Mouse (Mus musculus): Measurements from ENCODE around the gene 3110082J24Rik. TPM values are rescaled to one million over a fixed set of nuclear protein-coding genes. Genes with fewer than 3 reads are reported as not detected.
A peak's percentile ranks its signal among the peaks of the same experiment; 100 is the strongest.

Gene 3110082J24Rik
- polyA plus RNA-seq, 1 experiment from 2014 or later: not detected

DNA sequence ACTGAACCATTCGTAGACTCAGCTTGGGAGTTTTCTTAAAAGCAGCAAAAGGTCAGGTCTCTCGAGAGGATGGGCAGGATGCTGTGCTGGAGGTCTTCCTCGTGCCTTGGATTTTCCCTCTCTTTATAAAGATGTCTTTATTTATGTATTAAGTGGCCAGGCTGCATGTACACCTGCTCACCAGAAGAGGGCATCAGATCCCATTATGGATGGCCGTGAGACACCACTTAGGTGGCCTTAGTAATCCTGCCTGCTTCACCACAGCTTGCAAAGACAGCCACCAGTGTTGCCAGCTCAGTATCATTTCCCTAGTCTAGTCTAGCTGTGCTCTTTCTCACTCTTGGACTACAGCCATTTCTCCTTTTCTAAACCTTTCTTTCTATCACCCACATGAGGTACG is 19.7 kb upstream of the 3110082J24Rik start:
- ATAC-seq (ENCODE audit: low FRiP score, low TSS enrichment) (peak; percentile 51; the same call in 1 of the 2 replicates), DNase-seq (ENCODE audit: low spot score) (no peak)
- Histone ChIP-seq H3K9me3 (ENCODE audit: control insufficient read depth, low read length) (no peaks in the 10 kb centered on the region), H3K4me3 (ENCODE audit: low read depth, low read length) (no peak overlapping the region), H3K36me3 (ENCODE audit: control insufficient read depth, insufficient read depth, low read length) (peaks cover 49% of the 10 kb centered on the region), H3K4me2 (replicated peaks; ENCODE audit: low read depth) (no peak overlapping the region), H3K27ac (replicated peaks) (no peak overlapping the region), H3K4me1 (replicated peaks; ENCODE audit: control insufficient read depth, insufficient read depth) (no peaks in the 10 kb centered on the region), H3K27me3 (ENCODE audit: control insufficient read depth, insufficient read depth, low read length) (no peaks in the 10 kb centered on the region), H3K9ac (ENCODE audit: low read length) (no peak overlapping the region)
- WGBS: 49% methylated on average over 5 of the region's 5 CpGs
- TF ChIP-seq CTCF (IDR thresholded peaks at IDR 0.05; ENCODE audit: low read depth) (peak; percentile 81), EP300 (optimal IDR thresholded peaks at IDR 0.05) (no peak)

DNA sequence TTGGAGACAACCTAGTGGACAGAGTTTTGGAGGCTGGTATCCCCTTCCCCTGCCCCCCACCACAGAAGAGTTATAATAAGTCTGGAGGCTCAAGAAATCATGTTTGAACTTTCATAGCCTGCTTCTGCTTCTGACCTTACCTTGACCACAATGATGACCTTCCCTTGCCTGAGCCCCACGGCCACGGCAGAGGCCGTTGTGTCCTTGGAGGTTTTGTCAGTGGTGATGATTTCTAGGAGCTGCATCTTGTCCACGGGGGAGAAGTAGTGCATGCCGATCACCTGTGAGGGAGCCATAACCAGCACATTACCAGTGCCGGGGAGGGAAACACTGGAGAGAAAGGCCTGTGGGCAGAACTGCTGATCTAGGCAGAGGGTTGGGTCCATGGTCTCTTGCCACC is 16.6 kb upstream of the 3110082J24Rik start:
- ATAC-seq (ENCODE audit: low FRiP score, low TSS enrichment) (no peak), DNase-seq (ENCODE audit: low spot score) (no peak)
- no peak overlapping the region for H3K4me2 ChIP-seq (replicated peaks; ENCODE audit: low read depth)
- WGBS: 95% methylated on average over 6 of the region's 6 CpGs
- no peak overlapping the region for H3K4me3 ChIP-seq (ENCODE audit: low read depth, low read length)
- no peaks in the 10 kb centered on the region for H3K27me3 ChIP-seq (ENCODE audit: control insufficient read depth, insufficient read depth, low read length)
- peaks cover 45% of the 10 kb centered on the region for H3K36me3 ChIP-seq (ENCODE audit: control insufficient read depth, insufficient read depth, low read length)
- no peak overlapping the region for H3K9ac ChIP-seq (ENCODE audit: low read length)
- no peaks in the 10 kb centered on the region for H3K9me3 ChIP-seq (ENCODE audit: control insufficient read depth, low read length)
- H3K27ac ChIP-seq (replicated peaks): no peak overlapping the region
- no peaks in the 10 kb centered on the region for H3K4me1 ChIP-seq (replicated peaks; ENCODE audit: control insufficient read depth, insufficient read depth)
- TF ChIP-seq EP300 (optimal IDR thresholded peaks at IDR 0.05): no peak
- TF ChIP-seq CTCF (IDR thresholded peaks at IDR 0.05; ENCODE audit: low read depth): no peak

DNA sequence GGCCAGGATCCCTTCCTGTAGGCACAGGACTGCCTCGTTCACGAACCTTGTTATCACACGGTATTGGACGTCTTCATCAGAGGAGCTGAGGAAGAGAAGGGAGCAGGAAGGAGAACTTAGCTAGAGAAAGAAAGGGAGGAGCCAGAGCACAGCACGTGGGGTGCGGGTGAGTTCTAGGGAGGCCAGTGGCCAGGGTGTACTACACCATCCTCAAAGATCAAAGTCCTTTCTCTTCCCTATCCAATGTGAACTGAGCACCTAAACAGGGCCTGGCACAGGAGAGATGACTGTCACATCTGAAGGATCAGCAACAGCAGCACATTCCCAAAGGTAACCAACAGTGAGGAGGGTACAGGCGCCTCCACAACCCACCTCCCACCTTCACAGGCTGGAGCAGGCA is 14.2 kb upstream of the 3110082J24Rik start:
- TF ChIP-seq CTCF (IDR thresholded peaks at IDR 0.05; ENCODE audit: low read depth) (no peak), EP300 (optimal IDR thresholded peaks at IDR 0.05) (no peak)
- ATAC-seq (ENCODE audit: low FRiP score, low TSS enrichment) (no peak), DNase-seq (ENCODE audit: low spot score) (no peak)
- H3K27me3 ChIP-seq (ENCODE audit: control insufficient read depth, insufficient read depth, low read length): no peaks in the 10 kb centered on the region
- H3K4me3 ChIP-seq (ENCODE audit: low read depth, low read length): no peak overlapping the region
- no peak overlapping the region for H3K4me2 ChIP-seq (replicated peaks; ENCODE audit: low read depth)
- H3K4me1 ChIP-seq (replicated peaks; ENCODE audit: control insufficient read depth, insufficient read depth): no peaks in the 10 kb centered on the region
- H3K9ac ChIP-seq (ENCODE audit: low read length): no peak overlapping the region
- peaks cover 37% of the 10 kb centered on the region for H3K36me3 ChIP-seq (ENCODE audit: control insufficient read depth, insufficient read depth, low read length)
- no peak overlapping the region for H3K27ac ChIP-seq (replicated peaks)
- H3K9me3 ChIP-seq (ENCODE audit: control insufficient read depth, low read length): no peaks in the 10 kb centered on the region
- 75% methylated on average over 7 of the region's 7 CpGs for WGBS

DNA sequence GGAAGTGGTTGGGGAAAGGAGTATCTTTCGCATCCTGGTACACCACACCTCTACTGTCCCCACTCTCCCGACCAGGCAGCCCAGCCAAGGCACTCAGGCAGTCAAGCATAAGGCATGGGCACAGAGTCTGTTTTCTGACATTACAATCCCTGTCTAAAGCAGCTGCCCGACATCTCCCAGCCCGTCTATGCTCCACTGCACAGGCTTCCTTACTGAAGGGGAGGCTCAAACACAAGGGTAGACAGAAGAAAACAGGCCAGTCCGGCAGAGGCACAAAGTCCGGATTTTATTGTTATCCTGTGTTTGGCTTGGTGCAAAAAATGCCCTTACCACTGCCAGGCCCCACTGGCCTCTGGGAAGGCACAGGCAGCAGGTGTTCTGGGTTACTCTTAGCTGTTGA is 13.3 kb upstream of the 3110082J24Rik start:
- Histone ChIP-seq H3K27ac (replicated peaks) (no peak overlapping the region), H3K4me3 (ENCODE audit: low read depth, low read length) (no peak overlapping the region), H3K9ac (ENCODE audit: low read length) (no peak overlapping the region), H3K27me3 (ENCODE audit: control insufficient read depth, insufficient read depth, low read length) (no peaks in the 10 kb centered on the region), H3K4me2 (replicated peaks; ENCODE audit: low read depth) (no peak overlapping the region), H3K4me1 (replicated peaks; ENCODE audit: control insufficient read depth, insufficient read depth) (no peaks in the 10 kb centered on the region), H3K9me3 (ENCODE audit: control insufficient read depth, low read length) (no peaks in the 10 kb centered on the region), H3K36me3 (ENCODE audit: control insufficient read depth, insufficient read depth, low read length) (peaks cover 34% of the 10 kb centered on the region)
- DNase-seq (ENCODE audit: low spot score) (no peak), ATAC-seq (ENCODE audit: low FRiP score, low TSS enrichment) (no peak)
- 87% methylated on average over 6 of the region's 6 CpGs for WGBS
- TF ChIP-seq EP300 (optimal IDR thresholded peaks at IDR 0.05) (no peak), CTCF (IDR thresholded peaks at IDR 0.05; ENCODE audit: low read depth) (no peak)

DNA sequence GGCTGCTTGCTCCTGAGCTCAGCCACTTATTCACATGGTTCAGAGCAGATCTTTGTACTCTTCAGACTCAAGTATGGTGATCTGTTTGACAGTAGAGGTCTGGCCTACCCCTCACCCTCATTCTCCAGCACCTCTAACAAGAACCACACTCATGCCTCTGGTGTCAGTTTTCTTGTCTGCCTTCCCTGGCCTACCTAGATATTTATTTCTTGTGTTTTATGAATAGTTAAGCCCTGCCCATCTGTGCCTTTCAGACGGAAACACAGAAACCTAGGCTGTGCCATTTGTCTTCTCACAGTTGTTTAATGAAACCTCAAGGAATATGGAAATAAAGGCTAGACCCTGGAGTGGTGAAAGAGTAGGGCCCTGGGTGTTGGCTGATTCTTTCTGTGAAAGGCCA is 12.1 kb upstream of the 3110082J24Rik start:
- H3K27ac ChIP-seq (replicated peaks): no peak overlapping the region
- WGBS: 53% methylated on average over 1 of the region's 1 CpGs
- peaks cover 3% of the 10 kb centered on the region; the same call in 1 of the 2 replicates for H3K27me3 ChIP-seq (ENCODE audit: control insufficient read depth, insufficient read depth, low read length)
- H3K4me2 ChIP-seq (replicated peaks; ENCODE audit: low read depth): no peak overlapping the region
- DNase-seq (ENCODE audit: low spot score) (no peak), ATAC-seq (ENCODE audit: low FRiP score, low TSS enrichment) (no peak)
- H3K4me3 ChIP-seq (ENCODE audit: low read depth, low read length): no peak overlapping the region
- no peak overlapping the region for H3K9ac ChIP-seq (ENCODE audit: low read length)
- H3K36me3 ChIP-seq (ENCODE audit: control insufficient read depth, insufficient read depth, low read length): peaks cover 29% of the 10 kb centered on the region
- TF ChIP-seq EP300 (optimal IDR thresholded peaks at IDR 0.05): no peak
- TF ChIP-seq CTCF (IDR thresholded peaks at IDR 0.05; ENCODE audit: low read depth): no peak
- H3K9me3 ChIP-seq (ENCODE audit: control insufficient read depth, low read length): no peaks in the 10 kb centered on the region
- no peaks in the 10 kb centered on the region for H3K4me1 ChIP-seq (replicated peaks; ENCODE audit: control insufficient read depth, insufficient read depth)

DNA sequence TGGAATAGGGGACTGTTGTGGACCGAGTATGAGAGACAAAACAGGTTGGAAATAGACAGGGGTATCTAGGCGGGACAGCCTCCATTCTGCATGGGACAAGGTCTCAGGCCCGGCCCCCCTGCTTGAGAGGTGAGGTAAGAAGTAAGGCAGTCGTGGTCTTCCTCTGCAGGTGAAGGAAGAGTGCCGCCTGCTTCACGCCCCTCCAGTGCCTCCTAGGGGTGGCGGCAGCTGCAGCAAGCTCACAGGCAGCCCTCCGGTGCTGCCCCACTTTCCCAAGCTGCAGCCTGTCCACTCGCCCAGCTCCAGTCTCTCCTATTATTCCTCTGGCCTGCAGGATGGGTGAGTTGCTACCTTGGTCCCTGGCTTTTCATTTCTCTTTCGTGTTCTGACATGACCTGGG is 9.8 kb upstream of the 3110082J24Rik start:
- Histone ChIP-seq H3K36me3 (ENCODE audit: control insufficient read depth, insufficient read depth, low read length) (peaks cover 14% of the 10 kb centered on the region), H3K4me1 (replicated peaks; ENCODE audit: control insufficient read depth, insufficient read depth) (no peaks in the 10 kb centered on the region), H3K27me3 (ENCODE audit: control insufficient read depth, insufficient read depth, low read length) (peaks cover 8% of the 10 kb centered on the region), H3K9ac (ENCODE audit: low read length) (no peak overlapping the region), H3K4me2 (replicated peaks; ENCODE audit: low read depth) (no peak overlapping the region), H3K9me3 (ENCODE audit: control insufficient read depth, low read length) (no peaks in the 10 kb centered on the region), H3K27ac (replicated peaks) (no peak overlapping the region), H3K4me3 (ENCODE audit: low read depth, low read length) (no peak overlapping the region)
- peak; percentile 47 for TF ChIP-seq CTCF (IDR thresholded peaks at IDR 0.05; ENCODE audit: low read depth)
- TF ChIP-seq EP300 (optimal IDR thresholded peaks at IDR 0.05): no peak
- DNase-seq (ENCODE audit: low spot score): no peak
- 36% methylated on average over 10 of the region's 10 CpGs for whole genome bisulfite sequencing
- ATAC-seq (ENCODE audit: low FRiP score, low TSS enrichment): no peak

Data from stomach, postnatal 0 days (tissue).